Mouse (Mus musculus) spleen, postnatal 14 days (tissue): Measurements from ENCODE around the gene Gm10719.
"Not testable (repeated sequence)": the region's sequence is repeated elsewhere in the genome, so short reads cannot be mapped to it uniquely, and the experiment has no call there.

ENCODE experiments used
- DNase-seq, 2 experiments: peaks; one replicate each; pipeline ENCODE4 v3.0.0; 2021 to 2022; ENCODE audit warnings: low spot score in 2 of 2

The Gm10719 gene

DNA sequence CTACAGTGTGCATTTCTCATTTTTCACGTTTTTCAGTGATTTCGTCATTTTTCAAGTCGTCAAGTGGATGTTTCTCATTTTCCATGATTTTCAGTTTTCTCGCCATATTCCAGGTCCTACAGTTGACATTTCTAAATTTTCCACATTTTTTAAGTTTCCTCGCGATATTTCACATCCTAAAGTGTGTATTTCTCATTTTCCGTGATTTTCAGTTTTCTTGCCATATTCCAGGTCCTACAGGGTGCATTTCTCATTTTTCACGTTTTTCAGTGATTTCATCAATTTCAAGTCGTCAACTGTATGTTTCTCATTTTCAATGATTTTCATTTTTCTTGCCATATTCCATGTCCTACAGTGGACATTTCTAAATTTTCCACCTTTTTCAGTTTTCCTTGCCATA is at the start of gene Gm10719:
Gene Gm10719 (plus strand): TSS at position 301 of the 400 bp plus-strand sequence.
- DNase-seq = not testable (repeated sequence)

GRCm38 (mm10) chr9:3000445-3000972 is 16.7 kb upstream of the Gm10719 start, which contains the start of gene Gm10722:
Gm10722 (plus strand) TSS chr9:3000922.
- not testable (repeated sequence) for DNase-seq

DNA sequence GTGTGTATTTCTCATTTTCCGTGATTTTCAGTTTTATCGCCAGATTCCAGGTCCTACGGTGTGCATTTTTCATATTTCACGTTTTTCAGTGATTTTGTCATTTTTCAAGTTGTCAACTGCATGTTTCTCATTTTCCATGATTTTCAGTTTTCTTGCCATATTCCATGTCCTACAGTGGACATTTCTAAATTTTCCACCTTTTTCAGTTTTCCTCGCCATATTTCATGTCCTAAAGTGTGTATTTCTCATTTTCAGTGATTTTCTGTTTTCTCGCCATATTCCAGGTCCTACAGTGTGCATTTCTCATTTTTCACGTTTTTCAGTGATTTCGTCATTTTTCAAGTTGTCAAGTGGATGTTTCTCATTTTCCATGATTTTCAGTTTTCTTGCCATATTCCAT is 16.2 kb upstream of the Gm10719 start:
- peak; percentile 17 to 18 for DNase-seq

DNA sequence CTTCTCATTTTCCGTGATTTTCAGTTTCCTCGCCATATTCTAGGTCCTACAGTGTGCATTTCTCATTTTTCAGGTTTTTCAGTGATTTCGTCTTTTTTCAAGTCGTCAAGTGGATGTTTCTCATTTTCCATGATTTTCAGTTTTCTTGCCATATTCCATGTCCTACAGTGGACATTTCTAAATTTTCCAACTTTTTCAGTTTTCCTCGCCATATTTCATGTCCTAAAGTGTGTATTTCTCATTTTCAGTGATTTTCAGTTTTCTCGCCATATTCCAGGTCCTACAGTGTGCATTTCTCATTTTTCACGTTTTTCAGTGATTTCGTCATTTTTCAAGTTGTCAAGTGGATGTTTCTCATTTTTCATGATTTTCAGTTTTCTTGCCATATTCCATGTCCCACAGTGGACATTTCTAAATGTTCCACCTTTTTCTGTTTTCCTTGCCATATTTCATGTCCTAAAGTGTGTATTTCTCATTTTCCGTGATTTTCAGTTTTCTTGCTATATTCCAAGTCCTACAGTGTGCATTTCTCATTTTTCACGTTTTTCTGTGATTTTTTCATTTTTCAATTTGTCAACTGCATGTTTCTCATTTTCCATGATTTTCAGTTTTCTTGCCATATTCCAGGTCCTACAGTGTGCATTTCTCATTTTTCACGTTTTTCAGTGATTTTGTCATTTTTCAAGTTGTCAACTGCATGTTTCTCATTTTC is 15.1 kb upstream of the Gm10719 start:
- DNase-seq = peak; percentile 100

GRCm38 (mm10) chr9:3002794-3003396 is 14.3 kb upstream of the Gm10719 start, which contains the start of gene Gm11168:
Gm11168 (plus strand) TSS chr9:3003346.
- peak in 1 of 2 experiments; percentile 6 for DNase-seq

DNA sequence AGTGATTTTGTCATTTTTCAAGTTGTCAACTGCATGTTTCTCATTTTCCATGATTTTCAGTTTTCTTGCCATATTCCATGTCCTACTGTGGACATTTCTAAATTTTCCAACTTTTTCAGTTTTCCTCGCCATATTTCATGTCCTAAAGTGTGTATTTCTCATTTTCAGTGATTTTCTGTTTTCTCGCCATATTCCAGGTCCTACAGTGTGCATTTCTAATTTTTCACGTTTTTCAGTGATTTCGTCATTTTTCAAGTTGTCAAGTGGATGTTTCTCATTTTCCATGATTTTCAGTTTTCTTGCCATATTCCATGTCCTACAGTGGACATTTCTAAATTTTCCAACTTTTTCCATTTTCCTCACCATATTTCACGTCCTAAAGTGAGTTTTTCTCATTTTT is 11.0 kb upstream of the Gm10719 start:
- DNase-seq = not testable (repeated sequence)

DNA sequence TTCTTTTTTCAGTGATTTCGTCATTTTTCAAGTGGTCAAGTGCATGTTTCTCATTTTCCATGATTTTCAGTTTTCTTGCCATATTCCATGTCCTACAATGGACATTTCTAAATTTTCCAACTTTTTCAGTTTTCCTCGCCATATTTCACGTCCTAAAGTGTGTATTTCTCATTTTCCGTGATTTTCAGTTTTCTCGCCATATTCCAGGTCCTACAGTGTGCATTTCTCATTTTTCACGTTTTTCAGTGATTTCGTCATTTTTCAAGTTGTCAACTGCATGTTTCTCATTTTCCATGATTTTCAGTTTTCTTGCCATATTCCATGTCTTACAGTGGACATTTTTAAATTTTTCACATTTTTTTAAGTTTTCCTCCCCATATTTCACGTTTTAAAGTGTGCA is 10.6 kb upstream of the Gm10719 start:
- peak; percentile 81 to 83 for DNase-seq

GRCm38 (mm10) chr9:3007272-3007671 is 9.9 kb upstream of the Gm10719 start:
- not testable (repeated sequence) for DNase-seq

DNA sequence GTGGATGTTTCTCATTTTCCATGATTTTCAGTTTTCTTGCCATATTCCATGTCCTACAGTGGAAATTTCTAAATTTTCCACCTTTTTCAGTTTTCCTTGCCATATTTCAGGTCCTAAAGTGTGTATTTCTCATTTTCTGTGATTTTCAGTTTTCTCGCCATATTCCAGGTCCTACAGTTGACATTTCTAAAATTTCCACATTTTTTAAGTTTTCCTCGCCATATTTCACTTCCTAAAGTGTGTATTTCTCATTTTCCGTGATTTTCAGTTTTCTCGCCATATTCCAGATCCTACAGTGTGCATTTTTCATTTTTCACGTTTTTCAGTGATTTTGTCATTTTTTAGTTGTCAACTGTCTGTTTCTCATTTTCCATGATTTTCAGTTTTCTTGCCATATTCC is 7.9 kb upstream of the Gm10719 start:
- not testable (repeated sequence) for DNase-seq

- not testable (repeated sequence) for DNase-seq
Observed at GRCm38 (mm10) chr9:3012054-3012621, 5.1 kb upstream of the Gm10719 start.

- DNase-seq = not testable (repeated sequence)
Observed at GRCm38 (mm10) chr9:3012733-3013279, 4.4 kb upstream of the Gm10719 start, which contains the start of gene Gm10721. Gm10721 (plus strand) TSS chr9:3013140.

DNA sequence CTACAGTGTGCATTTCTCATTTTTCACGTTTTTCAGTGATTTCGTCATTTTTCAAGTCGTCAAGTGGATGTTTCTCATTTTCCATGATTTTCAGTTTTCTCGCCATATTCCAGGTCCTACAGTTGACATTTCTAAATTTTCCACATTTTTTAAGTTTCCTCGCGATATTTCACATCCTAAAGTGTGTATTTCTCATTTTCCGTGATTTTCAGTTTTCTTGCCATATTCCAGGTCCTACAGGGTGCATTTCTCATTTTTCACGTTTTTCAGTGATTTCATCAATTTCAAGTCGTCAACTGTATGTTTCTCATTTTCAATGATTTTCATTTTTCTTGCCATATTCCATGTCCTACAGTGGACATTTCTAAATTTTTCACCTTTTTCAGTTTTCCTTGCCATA is 1.9 kb upstream of the Gm10719 start, which contains the start of gene Gm10720:
Gene Gm10720 (plus strand): TSS at position 301 of the 400 bp plus-strand sequence.
- not testable (repeated sequence) for DNase-seq

- peak; percentile 2 to 6 for DNase-seq
Observed at GRCm38 (mm10) chr9:3015896-3016295, 1.3 kb upstream of the Gm10719 start.

GRCm38 (mm10) chr9:3018944-3019343 is 1.7 kb downstream of the Gm10719 start:
- peak; percentile 92 to 100 for DNase-seq

- DNase-seq = peak; percentile 85
Observed at GRCm38 (mm10) chr9:3019835-3020727, 2.9 kb downstream of the Gm10719 start.

DNA sequence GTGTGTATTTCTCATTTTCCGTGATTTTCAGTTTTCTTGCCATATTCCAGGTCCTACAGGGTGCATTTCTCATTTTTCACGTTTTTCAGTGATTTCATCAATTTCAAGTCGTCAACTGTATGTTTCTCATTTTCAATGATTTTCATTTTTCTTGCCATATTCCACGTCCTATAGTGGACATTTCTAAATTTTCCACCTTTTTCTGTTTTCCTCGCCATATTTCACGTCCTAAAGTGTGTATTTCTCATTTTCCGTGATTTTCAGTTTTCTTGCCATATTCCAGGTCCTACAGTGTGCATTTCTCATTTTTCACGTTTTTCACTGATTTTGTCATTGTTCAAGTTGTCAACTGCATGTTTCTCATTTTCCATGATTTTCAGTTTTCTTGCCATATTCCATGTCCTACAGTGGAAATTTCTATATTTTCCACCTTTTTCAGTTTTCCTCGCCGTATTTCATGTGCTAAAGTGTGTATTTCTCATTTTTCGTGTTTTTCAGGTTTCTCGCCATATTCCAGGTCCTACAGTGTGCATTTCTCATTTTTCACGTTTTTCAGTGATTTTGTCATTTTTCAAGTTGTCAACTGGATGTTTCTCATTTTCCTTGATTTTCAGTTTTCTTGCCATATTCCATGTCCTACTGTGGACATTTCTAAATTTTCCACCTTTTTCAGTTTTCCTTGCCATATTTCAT is 5.3 kb downstream of the Gm10719 start:
- DNase-seq = peak; percentile 59 to 72

DNA sequence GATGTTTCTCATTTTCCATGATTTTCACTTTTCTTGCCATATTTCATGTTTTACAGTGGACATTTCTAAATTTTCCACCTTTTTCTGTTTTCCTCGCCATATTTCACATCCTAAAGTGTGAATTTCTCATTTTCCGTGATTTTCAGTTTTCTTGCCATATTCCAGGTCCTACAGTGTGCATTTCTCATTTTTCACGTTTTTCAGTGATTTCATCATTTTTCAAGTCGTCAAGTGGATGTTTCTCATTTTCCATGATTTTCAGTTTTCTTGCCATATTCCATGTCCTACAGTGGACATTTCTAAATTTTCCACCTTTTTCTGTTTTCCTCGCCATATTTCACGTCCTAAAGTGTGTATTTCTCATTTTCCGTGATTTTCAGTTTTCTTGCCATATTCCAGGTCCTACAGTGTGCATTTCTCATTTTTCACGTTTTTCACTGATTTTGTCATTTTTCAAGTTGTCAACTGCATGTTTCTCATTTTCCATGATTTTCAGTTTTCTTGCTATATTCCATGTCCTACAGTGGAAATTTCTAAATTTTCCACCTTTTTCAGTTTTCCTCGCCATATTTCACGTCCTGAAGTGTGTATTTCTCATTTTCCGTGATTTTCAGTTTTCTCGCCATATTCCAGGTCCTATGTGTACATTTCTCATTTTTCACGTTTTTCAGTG is 6.2 kb downstream of the Gm10719 start, which contains the start of gene Gm10718:
Gene Gm10718 (plus strand): TSS at position 236 of the 673 bp plus-strand sequence.
- DNase-seq = peak; percentile 20 to 24

DNA sequence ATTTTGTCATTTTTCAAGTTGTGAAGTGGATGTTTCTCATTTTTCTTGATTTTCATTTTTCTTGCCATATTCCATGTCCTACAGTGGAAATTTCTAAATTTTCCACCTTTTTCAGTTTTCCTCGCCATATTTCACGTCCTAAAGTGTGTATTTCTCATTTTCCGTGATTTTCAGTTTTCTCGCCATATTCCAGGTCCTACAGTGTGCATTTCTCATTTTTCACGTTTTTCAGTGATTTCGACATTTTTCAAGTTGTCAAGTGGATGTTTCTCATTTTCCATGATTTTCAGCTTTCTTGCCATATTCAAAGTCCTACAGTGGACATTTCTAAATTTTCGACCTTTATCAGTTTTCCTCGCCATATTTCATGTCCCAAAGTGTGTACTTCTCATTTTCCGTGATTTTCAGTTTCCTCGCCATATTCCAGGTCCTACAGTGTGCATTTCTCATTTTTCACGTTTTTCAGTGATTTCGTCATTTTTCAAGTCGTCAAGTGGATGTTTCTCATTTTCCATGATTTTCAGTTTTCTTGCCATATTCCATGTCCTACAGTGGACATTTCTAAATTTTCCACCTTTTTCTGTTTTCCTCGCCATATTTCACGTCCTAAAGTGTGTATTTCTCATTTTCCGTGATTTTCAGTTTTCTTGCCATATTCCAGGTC is 6.9 kb downstream of the Gm10719 start:
- peak; percentile 82 to 86 for DNase-seq

DNA sequence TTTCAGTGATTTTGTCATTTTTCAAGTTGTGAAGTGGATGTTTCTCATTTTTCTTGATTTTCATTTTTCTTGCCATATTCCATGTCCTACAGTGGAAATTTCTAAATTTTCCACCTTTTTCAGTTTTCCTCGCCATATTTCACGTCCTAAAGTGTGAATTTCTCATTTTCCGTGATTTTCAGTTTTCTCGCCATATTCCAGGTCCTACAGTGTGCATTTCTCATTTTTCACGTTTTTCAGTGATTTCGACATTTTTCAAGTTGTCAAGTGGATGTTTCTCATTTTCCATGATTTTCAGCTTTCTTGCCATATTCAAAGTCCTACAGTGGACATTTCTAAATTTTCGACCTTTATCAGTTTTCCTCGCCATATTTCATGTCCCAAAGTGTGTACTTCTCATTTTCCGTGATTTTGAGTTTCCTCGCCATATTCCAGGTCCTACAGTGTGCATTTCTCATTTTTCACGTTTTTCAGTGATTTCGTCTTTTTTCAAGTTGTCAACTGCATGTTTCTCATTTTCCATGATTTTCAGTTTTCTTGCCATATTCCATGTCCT is 7.8 kb downstream of the Gm10719 start, which contains the start of gene Gm10717:
Gene Gm10717 (plus strand): TSS at position 506 of the 556 bp plus-strand sequence.
- DNase-seq = peak; percentile 64
